Mouse (Mus musculus): Measurements from ENCODE around the gene Fbxo48. TPM values are rescaled to one million over a fixed set of nuclear protein-coding genes. Genes with fewer than 3 reads are reported as not detected.

Gene Fbxo48
- total RNA-seq, 2 experiments from 2014 or later, result 3.4 to 4.4 TPM

DNA sequence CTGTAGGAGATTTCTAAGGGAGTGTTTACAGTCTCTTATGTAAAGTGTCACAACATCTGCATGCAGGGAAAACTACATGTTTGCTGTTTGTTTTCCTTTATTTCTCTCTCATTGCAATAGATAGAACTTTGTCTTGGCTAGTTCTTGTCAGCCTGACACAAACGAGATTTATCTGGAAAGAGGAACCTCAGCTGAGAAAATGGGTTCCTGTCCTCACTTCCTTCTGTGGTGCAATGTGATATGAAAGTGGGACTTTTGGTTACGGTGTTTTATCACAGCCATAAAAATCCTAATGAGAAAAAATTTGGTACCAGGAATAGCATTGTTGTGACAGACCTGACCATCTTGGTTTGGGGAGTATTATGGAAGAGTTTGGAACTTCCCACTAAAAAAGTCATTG is 18.5 kb downstream of the Fbxo48 start:
- DNase-seq (ENCODE audit: low spot score in 2 of 2), result no peak

DNA sequence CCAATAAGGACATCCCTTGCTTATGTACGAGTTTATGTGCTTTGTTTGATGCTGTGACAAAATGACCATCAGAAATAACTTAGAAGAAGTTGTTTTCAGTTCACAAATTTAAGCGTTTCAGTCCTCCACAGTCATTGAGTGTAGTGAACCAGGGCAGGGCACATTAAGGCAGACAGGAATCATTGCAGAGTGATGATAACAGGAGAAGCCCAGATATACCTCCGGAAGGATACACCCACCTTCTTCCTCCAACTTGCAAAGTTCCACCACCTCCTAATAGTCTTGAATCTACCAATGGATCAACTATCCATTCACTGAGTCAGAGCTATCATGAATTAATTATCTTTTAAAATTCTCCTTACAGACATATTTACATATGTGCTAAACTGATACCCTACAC is 20.9 kb downstream of the Fbxo48 start:
- DNase-seq (ENCODE audit: low spot score in 2 of 2), result no peak

DNA sequence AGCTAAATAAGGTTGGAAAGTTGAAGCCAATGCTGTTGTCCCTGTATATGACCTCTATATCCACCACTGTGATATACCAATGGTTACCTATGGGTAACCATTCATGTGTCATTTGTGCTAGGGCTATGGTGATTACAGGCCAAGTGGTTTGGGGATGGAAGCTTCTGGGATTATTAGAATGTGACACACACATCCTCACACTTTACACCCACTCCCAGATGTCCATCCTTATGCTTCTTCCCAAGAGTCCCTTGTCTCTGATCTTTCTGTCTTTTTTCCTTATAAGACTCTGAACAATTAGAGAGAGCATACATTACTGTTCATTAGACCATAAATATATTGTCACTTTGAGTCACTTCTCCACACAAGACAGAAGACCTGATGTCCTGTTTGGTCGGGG is 21.9 kb downstream of the Fbxo48 start:
- no peak for DNase-seq (ENCODE audit: low spot score in 2 of 2)

DNA sequence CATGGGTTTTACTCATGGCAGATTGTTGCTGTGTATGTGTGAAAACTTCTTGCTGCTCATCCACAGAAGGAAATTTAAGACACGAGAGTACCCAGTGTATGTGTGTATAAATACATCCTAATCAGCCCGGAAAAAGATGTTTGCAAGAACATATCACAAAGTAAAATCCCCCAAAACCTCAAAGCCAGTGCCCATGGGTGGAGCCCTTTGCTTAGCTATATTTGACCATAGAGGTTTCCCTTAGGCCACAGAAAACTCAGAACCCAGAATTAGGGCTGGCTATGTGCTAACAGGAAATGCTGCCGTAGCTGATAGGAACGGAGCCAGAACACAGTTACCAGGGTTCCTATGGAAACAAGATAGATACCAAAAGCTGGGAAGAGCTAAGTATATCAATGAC is 25.8 kb downstream of the Fbxo48 start:
- DNase-seq (ENCODE audit: low spot score in 2 of 2), result no peak

DNA sequence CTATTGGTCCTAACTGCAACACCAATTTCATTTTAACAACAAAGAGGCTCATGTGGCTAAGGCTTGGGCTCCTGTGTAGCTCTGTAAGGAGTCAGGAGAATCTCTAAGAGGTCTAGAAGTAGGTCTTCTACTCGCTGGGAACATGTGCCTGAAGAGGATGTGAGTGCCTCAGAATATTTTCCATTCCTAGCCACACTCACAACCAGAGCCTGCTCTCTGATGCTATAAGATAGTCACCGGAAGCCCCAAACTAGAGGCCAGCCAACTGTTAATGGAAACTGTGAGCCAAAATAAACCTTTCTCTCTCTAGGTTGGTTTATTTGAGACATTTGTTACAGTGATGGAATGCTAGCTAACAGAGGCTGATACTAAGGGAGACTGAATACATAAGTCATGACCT is 26.4 kb downstream of the Fbxo48 start:
- no peak for DNase-seq (ENCODE audit: low spot score in 2 of 2)

DNA sequence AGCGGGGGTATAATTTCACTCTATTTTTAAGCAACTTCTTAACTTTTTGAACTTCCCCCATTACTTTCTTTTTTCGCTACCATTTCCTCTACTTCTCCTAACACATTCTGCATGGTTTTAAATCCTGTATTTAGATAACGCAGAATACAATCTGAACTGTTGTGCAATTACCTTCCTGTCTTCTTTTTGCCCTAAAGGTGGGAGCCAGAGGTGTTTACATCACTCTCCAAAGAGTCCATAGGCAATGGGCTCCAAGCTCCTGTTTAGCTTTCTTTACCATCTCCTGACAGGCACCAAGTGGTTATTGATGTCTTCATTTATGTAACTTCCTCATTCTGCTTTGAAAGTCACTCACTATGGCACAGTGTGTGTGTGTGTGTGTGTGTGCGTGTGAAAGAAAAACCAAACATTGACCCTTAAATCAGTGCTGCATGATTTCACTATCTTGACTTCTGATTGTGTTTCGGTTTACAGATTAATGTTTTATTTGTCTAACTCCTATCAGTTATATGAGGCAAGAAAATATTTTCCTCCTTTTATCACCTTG is 27.1 kb downstream of the Fbxo48 start:
- no peak for DNase-seq (ENCODE audit: low spot score in 2 of 2)

DNA sequence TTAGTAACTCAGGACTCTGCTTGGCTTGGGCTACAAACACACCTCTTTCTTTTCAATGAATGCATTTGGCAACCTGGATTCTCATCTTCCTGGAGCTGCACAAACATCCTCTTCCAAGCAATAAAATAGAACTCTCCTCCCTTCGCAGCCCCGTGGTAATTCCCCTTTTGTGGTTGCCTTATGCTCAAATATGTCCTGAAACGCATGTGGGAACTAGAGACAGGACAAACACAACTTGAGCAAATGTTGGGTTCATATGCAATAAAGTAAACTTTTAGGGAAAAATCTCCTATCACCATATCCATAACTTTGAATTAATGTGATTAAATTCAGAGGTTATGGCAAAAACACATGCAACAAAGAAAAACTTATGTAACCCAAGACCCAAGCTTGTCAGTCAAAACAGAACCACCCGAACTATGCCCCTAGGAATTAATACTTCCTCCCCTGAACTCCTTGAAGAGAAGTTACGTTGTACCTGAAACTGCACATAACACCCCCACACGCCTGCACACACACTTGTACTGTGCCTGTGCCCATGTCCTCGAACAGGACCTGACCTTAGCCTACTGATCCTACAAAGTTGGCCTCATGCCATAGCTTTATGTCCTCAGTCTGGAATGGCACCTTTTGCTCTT is 35.5 kb downstream of the Fbxo48 start:
- no peak for DNase-seq (ENCODE audit: low spot score in 2 of 2)

DNA sequence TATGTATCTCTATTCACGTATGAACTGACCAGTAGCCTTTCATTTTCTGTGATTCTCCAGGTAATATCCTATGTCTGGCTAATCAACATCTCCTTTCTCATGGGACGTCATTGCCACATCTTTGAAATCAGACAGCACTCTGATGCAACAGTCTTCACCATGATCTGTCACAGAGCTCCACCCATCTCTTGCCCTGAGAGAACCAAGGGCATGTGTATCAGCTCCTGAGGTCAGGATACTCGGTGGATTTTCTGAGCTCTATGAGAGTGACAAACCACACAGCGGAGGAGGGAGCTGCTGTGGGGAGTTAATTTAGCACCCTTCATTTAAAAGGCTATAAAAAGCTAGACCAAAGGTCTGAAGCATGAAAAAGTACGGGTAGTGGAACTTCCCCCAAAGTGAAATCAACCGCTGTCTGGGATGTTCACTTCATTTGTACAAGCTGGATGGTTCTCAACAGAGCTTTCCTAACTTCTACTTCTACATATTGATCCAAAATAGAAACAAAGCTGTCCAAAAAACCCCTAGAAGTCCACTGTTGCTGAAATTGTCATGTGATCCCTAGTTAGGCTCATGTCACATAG is 36.7 kb downstream of the Fbxo48 start:
- no peak for DNase-seq (ENCODE audit: low spot score in 2 of 2)

DNA sequence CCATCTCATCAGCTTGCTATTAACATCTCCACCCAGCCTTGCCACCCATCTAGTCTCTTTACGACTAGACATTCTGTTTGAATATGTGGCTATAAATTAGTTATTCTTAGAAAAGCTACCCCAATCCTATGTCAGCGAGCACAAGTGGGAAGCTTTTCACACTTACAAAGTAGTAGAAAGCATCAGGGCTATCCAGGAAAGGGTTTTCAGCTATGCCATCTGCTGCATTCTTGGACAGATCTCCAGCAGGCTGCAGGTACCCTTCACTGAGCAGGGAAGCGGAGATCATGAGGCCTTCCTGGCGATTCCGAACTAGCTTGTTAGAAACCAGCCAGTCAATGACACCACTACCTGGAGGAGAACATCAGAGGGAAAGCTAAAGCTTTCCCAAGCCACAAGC is 38.7 kb downstream of the Fbxo48 start:
- no peak for DNase-seq (ENCODE audit: low spot score in 2 of 2)

DNA sequence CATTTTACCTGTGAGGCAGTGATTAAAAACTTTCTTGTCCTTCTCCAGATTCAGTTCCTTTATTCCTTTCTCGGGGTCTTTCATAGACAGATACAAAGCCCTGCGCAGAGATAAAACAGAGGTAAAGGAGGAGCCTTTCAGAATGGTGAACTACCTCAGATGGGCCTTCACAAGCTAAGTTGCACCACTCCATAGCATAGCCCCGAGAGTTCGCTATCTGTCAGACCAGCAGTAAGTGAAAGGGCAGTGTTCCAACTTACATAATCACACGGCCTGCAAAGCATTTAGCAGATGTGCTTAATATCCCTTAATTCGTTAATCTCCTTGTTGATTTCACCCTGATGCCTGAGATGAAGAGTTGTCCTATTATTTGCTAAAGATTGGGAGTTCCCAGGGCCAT is 41.7 kb downstream of the Fbxo48 start:
- DNase-seq (ENCODE audit: low spot score in 2 of 2), result no peak

DNA sequence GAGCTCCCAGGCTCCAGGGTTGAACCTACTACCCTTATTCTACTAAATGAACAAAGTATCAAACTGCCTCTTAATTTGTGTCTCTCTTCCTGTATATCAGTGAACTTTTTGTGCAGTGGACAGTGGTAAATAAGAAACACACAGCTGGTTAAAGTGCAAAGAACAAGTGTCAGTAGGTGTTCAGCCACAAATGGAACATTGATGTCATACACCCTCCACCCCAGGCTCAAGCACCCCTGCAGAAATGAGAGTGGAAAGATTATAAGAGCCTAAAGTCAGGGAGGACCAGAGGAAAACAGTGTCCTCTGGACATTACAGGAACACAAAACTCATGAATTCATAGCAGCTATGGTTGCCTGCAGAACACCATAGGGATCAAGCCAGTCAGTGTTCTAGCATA is 45.6 kb downstream of the Fbxo48 start:
- DNase-seq (ENCODE audit: low spot score in 2 of 2), result no peak

DNA sequence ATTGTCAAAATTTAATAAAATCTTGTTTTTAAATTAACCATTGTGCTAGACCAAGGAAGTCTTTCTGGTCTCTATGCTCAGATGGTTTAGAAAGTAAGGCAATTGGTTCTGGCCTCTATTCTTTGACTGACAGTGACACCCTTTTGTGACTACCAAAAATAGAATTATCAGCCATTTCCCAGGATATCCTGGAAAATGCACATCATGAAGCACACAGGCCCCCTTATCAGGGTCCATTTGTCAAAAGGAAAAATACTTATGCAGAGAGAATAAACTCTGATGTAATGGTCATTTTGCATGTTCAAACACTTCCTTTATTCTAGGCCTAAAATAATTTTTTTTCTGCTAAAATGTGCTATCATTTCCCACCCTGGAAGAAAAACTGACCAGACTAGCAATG is 46.3 kb downstream of the Fbxo48 start:
- no peak for DNase-seq (ENCODE audit: low spot score in 2 of 2)

DNA sequence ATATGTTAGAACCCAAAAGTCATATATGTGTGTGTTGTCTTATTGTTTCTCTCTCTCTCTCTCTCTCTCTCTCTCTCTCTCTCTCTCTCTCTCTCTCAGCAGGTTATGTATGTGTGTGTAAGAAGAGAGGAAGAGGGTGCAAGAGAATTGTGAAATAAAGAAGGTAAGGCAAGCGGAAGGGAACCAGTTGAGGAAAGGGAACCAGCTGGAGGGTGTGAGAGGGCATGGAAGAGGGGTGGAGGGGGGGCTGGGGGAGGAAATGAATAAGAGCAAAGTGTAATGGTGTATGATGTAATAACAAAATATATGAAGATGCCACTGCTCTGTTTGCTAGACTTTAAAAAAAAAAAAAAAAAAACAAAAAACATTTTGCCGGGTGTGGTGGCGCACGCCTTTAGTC is 48.2 kb downstream of the Fbxo48 start:
- no peak for DNase-seq (ENCODE audit: low spot score in 2 of 2)

DNA sequence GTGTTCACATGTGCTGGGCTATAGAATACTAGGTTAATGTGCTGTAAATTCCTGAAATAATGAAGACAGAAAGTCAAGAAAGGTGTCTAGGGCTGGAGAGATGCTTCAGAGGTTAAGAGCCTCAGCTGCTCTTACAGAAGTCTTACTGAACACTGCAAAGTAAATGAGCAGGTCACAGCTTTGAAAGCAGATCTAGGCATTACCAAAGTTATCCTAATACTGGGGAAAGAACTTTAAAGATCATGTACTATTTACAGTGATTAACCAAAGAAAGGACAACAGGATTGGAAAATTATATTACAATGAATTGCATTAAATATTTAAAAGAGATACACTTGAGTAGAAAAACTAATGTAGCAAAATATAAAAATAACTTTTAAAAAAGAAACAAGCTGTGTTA is 48.8 kb downstream of the Fbxo48 start:
- no peak for DNase-seq (ENCODE audit: low spot score in 2 of 2)

DNA sequence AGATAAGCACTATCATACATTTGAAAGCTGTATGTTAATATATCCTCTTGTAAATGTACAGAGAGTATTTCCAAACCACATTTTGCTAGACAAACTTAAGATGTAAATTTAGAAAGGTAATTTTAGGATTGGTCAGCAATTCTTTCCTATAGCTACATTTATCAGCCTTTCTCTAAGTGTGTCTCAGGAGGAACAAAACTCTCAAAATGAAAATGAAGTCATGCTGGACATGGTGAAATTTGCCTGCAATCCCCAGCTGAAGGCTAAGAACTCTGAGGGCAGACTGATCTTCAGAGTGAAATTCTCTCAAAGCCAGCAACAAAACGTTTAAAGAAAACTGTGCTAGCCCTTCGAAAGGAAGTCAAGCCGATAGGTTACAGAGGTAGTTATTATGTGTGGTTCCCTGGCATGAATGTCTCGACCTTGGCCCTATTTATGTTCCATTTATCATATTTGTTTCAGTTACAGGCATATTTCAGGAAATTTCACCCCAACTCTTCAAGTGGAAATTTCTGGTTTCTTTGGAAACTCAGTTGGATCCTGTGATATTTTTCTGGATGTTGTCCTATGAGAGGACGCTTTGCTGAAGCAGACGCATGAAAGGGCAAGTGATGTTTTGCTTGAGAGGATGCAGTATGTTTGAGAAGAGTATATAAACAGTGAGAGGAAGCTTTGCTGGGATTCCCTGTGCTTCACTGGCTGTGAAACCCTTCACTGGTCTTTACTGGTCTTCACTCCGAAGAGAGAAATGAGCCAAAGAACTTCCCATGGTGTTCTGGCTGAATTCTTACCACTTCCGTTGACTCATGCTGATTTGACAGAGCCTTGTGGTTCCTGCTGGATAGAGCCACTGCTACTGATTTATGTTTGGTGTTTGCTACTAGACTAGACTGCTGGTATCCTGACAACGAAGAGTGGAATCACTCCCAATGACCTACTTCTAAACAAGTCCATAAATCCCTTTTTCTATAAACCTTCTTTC is 49.5 kb downstream of the Fbxo48 start:
- DNase-seq (ENCODE audit: low spot score in 2 of 2), result no peak

DNA sequence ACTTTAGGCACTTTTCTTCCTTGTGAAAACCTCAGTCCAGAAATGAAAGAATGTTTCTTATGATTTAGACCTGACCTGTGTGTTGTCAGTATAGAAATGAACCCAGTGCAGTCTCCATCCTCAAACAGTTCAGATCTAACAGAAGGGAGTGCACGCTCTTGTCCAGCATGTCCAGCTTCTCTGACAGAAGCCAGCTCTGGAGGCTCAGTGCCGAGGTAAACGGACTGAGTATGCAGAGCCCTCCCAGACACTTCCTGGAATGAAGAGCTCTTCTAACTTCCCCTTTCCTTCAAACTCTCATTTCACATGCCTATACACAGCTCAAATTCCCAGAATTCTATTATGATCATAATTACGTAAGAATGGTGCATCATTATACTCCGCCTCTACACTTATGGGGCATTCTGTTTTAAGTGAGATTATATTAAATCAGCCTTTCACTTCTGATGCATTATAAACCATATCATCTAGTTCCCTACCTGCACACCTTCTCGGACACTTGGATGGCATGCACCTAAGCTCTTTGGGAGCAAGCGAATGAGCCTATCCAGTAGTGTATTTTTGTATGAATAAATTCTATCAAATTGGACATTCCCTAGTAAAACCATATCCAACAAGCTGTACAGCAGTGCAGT is 51.7 kb downstream of the Fbxo48 start:
- DNase-seq (ENCODE audit: low spot score in 2 of 2), result no peak

DNA sequence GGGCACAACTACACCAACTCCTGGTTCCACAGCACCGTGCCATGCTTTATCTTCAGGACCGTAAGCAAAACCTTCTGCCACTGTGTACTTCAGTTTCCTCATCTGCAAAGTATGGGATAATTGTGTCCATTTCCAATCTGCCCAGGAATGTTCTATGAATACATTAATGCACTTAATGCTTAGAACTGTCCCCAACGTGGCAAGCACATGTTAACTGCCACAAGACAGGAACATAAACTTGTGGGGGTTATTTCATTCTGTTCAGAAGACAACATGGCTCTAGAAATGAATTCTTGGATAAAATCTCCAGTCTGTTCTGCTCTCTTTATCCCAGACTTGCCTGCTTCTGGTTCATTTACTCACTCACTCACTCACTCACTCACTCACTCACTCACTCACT is 52.6 kb downstream of the Fbxo48 start:
- DNase-seq (ENCODE audit: low spot score in 2 of 2), result no peak

Data from adrenal gland, postnatal 4 days (tissue).